Mouse (Mus musculus): Measurements from ENCODE around the gene Ubr7.

The Ubr7 gene

GRCm38 (mm10) chr12:102757689-102758402 lies at the start of gene Ubr7, which contains the start of the genes Gm28051 and Gon7:
Gene Ubr7, plus strand, starts transcription at chr12:102757967.
Gene Gm28051, minus strand, starts transcription at chr12:102757765.
Gene Gon7, minus strand, starts transcription at chr12:102757803.
- DNase-seq (ENCODE audit: low read depth, low spot score) = peak; percentile 97

- no peak for DNase-seq (ENCODE audit: low read depth, low spot score)
These were observed 49.5 kb upstream of the Ubr7 start for GRCm38 (mm10) chr12:102708220-102708619.

GRCm38 (mm10) chr12:102709896-102710295 lies 47.9 kb upstream of the Ubr7 start:
- no peak for DNase-seq (ENCODE audit: low read depth, low spot score)

GRCm38 (mm10) chr12:102710851-102711375 lies 46.9 kb upstream of the Ubr7 start:
- DNase-seq (ENCODE audit: low read depth, low spot score) = no peak

GRCm38 (mm10) chr12:102713153-102713865 lies 44.5 kb upstream of the Ubr7 start:
- no peak for DNase-seq (ENCODE audit: low read depth, low spot score)

GRCm38 (mm10) chr12:102714116-102714515 lies 43.7 kb upstream of the Ubr7 start:
- DNase-seq (ENCODE audit: low read depth, low spot score) = no peak

- no peak for DNase-seq (ENCODE audit: low read depth, low spot score)
These were observed 42.9 kb upstream of the Ubr7 start for GRCm38 (mm10) chr12:102714654-102715395.

GRCm38 (mm10) chr12:102719552-102720315 lies 38.0 kb upstream of the Ubr7 start:
- DNase-seq (ENCODE audit: low read depth, low spot score) = peak; percentile 46

GRCm38 (mm10) chr12:102722451-102722850 lies 35.3 kb upstream of the Ubr7 start:
- no peak for DNase-seq (ENCODE audit: low read depth, low spot score)

GRCm38 (mm10) chr12:102722966-102723365 lies 34.8 kb upstream of the Ubr7 start:
- peak; percentile 42 for DNase-seq (ENCODE audit: low read depth, low spot score)

GRCm38 (mm10) chr12:102723861-102724260 lies 33.9 kb upstream of the Ubr7 start:
- no peak for DNase-seq (ENCODE audit: low read depth, low spot score)

GRCm38 (mm10) chr12:102725146-102725545 lies 32.6 kb upstream of the Ubr7 start:
- DNase-seq (ENCODE audit: low read depth, low spot score) = no peak

GRCm38 (mm10) chr12:102725761-102726175 lies 32.0 kb upstream of the Ubr7 start:
- peak; percentile 42 for DNase-seq (ENCODE audit: low read depth, low spot score)

- DNase-seq (ENCODE audit: low read depth, low spot score) = no peak
These were observed 27.6 kb upstream of the Ubr7 start for GRCm38 (mm10) chr12:102729855-102730797.

- DNase-seq (ENCODE audit: low read depth, low spot score) = peak; percentile 53
These were observed 26.8 kb upstream of the Ubr7 start for GRCm38 (mm10) chr12:102730798-102731619.

GRCm38 (mm10) chr12:102733381-102733780 lies 24.4 kb upstream of the Ubr7 start:
- DNase-seq (ENCODE audit: low read depth, low spot score) = peak; percentile 77

- no peak for DNase-seq (ENCODE audit: low read depth, low spot score)
These were observed 18.7 kb upstream of the Ubr7 start for GRCm38 (mm10) chr12:102739096-102739495.

- DNase-seq (ENCODE audit: low read depth, low spot score) = peak; percentile 36
These were observed 17.5 kb upstream of the Ubr7 start for GRCm38 (mm10) chr12:102740285-102740684.

- no peak for DNase-seq (ENCODE audit: low read depth, low spot score)
These were observed 15.7 kb upstream of the Ubr7 start for GRCm38 (mm10) chr12:102742056-102742455.

All from 3T3-L1 (cell line).